Mouse (Mus musculus): ENCODE data around the gene Mamdc4.

Gene Mamdc4

GRCm38 (mm10) chr2:25582466-25583119 lies 7.9 kb upstream of the Mamdc4 start:
- DNase-seq: peak; percentile 82 to 83

DNA sequence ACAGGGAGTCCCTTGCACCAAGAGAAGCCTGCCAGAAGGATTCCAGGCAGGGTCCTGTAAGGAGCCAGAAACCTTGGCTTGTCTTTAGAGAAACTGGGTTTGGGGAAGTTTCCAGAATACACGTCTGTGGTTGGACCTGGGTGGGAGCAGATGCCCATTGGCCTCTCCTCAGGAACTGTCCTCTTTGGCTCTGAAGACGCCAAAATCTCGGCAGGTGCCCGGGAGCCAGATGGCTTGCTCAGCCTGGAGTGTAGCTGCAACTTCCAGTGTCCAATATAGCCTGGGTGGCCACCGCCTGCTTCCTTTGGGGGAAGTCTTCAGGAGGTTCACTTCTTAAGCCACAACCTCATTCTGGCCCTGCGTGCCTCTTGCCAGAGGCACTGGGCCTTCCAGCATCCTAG lies 7.3 kb upstream of the Mamdc4 start:
- peak; percentile 96 to 97 for DNase-seq

DNA sequence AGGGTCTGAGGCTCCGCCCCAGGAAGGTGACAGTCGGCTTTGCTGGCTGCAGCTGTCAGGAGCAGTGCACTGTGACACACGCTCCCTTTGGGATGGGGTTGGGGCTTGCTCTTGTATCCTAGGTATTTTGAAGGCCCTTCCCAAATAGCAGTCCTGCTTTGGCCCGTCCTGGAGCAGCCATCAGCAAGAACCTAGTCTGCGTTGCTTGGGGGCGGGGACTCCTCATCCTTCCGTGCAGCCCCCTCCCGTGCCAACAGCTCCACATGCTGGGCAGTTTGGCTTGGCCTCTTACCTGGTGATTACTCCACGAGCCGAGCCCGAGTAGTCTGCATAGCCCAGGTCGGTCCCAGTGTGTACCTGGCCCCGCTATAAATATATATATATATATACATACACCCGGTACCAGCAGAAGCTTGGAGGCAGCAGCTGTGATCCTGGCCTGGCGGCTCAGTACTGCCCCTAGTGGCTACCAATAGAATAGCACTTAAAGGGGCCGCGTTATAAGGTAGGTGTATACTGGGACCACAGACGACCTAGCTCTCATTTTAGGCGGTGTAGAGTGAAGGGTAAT lies 6.7 kb upstream of the Mamdc4 start, which contains the start of gene Ajm1:
Gene Ajm1, minus strand, starts transcription at position 464 of the 571 bp plus-strand sequence.
- peak; percentile 89 to 91 for DNase-seq

GRCm38 (mm10) chr2:25580621-25581101 lies 6.0 kb upstream of the Mamdc4 start:
- DNase-seq: peak; percentile 71 to 72

- DNase-seq: peak; percentile 88 to 91
Observed at GRCm38 (mm10) chr2:25579737-25580460, 5.3 kb upstream of the Mamdc4 start.

- peak; percentile 68 to 74 for DNase-seq
Observed at GRCm38 (mm10) chr2:25578796-25579736, 4.4 kb upstream of the Mamdc4 start.

GRCm38 (mm10) chr2:25577951-25578795 lies 3.5 kb upstream of the Mamdc4 start:
- DNase-seq: peak; percentile 67 to 77

GRCm38 (mm10) chr2:25576965-25577891 lies 2.6 kb upstream of the Mamdc4 start:
- peak; percentile 60 to 63 for DNase-seq

- DNase-seq: peak; percentile 39 to 49
Observed at GRCm38 (mm10) chr2:25576028-25576850, 1.6 kb upstream of the Mamdc4 start.

GRCm38 (mm10) chr2:25575432-25576027 lies 885 bp upstream of the Mamdc4 start:
- peak; percentile 77 to 81 for DNase-seq

DNA sequence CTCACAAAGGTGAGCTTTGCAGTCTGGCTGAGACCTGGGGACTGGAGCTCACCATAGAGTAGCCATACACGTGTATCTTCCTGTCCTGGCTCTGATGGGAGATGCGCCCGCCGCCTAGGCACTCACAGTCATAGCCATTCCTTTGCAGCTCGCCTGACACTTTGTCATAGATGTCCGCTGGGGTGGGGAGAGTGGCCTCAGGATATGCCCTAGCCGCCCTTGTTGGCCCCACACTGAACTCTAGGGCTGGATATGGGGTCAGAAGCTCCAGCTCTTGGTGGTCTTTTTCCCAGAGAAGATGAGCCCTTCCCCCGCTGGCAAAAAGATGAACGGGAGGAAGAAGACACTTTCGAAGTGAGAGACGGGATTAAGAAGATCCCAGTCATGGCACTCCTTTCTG lies 509 bp downstream of the Mamdc4 start:
- peak in 1 of 2 experiments; percentile 34 for DNase-seq

DNA sequence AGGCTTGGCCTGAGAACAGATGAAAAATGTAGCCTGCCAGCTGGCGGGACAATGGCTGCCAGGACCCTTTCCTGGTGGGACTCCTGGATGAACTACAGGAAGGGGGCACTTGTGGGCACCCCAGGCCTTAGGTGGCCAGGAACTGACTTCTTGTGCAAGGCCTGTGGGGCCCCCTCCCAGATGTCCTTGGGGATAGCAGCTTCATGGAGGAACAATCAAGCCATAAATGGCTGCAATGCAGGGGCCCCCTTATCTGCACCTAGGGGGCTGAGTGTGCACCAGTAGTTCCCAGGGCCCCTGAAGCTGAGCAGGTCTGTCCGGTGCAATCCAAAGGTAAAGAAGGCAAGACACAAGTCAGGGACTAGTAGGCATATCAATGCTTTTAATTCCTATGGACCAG lies 1.6 kb downstream of the Mamdc4 start:
- peak in 1 of 2 experiments; percentile 30 for DNase-seq

DNA sequence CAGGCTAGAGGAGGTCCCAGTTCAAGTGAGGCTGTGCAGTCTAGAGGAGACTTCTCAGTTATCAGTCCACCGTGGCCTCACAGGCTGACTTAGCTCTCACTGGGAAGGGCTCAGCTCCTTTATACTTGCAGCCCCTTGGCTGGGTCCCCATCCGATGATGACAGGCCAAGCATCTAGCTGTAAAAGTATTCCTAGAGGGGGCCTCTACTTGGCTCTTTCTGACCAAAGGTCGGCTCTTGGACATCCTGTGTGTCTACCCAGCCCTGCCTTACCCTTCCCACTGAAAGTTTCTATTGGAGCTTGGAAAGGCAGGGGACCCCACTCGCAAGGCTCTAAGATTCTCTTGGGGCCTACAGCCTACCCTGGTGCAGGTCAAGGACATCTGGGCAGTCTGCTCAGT lies 3.4 kb downstream of the Mamdc4 start:
- DNase-seq: peak in 1 of 2 experiments; percentile 4

DNA sequence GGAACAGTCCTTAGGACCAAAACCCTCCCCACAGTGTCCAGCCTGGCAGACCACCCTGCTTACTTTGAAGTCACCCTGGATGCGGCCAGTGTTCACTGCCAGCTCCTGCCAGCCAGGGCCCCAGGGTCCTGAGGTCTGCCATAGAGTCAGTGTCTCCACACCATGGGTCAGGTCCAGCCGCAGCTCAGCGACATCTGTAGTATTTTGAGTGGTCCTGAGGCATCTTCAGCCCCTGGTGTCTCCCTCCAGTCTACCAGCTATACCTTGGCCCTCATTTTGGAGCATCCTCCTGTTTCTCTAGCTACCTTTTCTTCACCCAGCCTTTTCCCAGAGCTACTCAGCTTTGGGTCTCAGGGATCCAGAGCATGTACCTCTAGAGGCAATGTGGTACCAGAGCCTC lies 5.3 kb downstream of the Mamdc4 start:
- peak in 1 of 2 experiments; percentile 11 for DNase-seq

- DNase-seq: peak in 1 of 2 experiments; percentile 8
Observed at GRCm38 (mm10) chr2:25568473-25569019, 6.1 kb downstream of the Mamdc4 start.

DNA sequence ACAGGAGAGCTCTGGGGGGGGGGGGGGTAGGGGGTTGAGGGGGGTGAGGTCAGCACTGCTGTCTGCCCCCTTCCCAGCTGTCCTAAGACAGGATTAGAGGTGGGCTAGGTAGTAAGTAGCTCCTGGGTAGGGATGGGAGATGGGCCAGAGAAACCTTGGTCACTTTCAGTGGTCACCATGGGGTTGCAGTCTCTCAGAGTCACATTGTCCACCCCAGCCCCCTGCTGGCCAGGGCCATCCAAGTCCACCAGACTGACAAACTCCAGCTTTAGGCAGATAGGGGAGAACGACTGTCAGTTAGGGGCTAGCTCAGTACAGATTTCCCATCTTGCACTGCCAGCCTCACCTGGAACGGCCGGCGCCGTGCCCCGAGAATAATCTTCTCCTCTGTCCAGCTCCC lies 8.1 kb downstream of the Mamdc4 start:
- DNase-seq: peak in 1 of 2 experiments; percentile 31

DNA sequence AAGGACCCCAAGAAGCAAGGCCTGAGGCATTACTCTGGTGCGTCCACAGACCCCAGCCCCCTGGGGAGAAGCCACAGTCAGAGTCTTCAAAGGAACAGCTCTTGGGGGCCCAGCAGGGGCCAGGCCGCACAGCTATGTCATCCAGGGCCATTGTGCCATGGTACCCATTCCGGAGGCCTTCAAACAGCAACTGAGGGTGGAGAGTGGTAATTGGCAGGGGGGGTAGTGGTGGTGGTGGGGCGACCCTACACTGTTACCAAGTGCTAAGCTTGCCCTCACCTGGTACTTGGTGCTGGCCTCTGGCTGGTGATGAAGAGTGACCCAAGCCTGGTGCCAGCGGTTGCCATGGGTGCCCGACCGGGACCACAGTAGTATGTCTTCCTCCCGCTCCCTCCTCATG lies 8.9 kb downstream of the Mamdc4 start:
- no peak for DNase-seq

DNA sequence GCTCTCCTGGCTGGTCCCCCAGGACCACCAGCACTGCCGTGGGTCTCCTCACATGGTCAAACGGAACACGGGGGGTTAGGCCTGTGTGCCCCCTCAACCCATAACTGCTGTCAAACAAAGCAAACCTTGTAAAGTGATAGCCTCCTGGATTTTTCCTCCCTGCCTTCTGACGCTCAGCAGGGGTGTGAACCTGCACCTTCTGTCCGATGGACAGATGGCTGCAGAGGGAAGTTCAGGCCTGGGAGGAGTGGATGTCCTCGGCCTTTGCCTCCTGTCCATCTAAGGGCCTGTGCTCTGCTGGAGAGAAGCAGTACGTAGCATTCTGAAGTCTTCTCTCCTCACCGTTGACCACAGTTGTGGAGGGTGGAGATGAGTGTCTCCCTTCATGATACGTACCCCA lies 12.7 kb downstream of the Mamdc4 start:
- DNase-seq: peak; percentile 60 to 65

GRCm38 (mm10) chr2:25560551-25560950 lies 14.1 kb downstream of the Mamdc4 start:
- peak in 1 of 2 experiments; percentile 3 for DNase-seq
